Mouse (Mus musculus): ENCODE measurements around the gene Hbp1. TPM values are rescaled to one million over a fixed set of nuclear protein-coding genes. Genes with fewer than 3 reads are reported as not detected.

Gene Hbp1
- total RNA-seq (2015) (48.7 and 52.9 TPM in 2 replicates), total RNA-seq (2017) (43.6 and 46.8 TPM in 2 replicates)

DNA sequence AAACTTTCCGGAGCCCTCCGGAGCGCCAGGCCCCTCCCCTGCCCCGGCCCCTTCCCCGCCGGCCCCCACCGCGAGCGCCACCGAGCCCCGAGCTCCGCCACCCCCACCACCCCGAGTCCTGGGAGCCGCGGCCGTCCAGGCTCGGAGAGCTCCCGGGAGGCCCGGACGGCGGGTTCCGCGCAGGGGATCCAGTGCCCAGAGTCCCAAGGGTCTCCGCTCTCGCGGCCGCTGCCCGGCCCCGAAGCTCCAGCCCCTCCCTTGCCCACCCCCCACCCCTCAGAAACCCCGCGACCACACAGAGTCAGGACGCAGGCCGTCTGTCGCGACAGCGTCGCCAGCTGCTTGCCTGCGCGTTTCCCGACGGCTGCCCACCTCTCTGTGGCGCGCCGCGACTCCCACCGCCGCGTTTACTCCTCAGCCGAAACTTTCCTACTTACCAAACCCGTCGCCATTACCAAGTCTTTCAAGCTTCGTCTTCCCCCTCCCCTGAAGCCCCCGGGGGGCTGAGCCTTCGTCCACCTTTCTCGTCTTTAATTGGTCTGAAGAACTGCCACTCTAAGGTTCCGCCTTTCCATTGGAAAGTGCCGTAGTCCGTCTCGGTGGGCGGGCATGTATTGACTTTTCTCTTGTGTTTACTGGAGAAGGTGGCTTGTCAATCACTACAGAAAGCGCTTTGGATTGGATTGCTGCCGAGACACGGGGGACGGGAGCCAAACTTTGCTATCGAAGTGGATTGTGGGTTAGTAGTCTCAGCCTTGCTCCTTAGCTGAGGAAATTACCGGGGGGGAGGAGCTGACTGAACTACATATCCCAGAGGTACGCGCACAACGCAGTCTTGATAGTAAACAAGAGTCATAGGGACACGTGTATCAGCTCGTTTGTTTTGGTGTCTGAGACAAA, at the start of gene Hbp1:
Gene Hbp1, minus strand, starts transcription at position 777 of the 900 bp plus-strand sequence.
- ATAC-seq (replicated peaks; ENCODE audit: poor library complexity): peak; percentile 83

DNA sequence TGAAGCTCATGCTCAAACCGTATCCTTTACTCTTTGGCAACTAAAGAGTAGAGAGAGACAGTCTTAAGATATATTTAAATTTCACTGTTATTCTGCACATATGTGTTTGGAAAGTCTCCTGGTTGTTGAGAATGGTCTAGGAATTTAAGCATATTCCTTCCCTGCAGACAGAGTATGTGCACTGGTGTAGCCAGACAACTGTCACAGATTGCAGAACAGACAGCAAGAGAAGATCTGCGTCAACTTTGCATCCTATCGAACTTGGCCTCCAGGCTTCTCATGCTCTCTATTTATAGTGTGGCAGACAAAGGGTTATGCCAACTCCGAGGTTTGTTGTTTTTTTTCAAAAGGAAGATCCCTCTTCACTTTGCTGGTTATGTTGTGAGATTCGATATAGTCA, 48.4 kb upstream of the Hbp1 start:
- ATAC-seq (replicated peaks; ENCODE audit: poor library complexity): no peak

DNA sequence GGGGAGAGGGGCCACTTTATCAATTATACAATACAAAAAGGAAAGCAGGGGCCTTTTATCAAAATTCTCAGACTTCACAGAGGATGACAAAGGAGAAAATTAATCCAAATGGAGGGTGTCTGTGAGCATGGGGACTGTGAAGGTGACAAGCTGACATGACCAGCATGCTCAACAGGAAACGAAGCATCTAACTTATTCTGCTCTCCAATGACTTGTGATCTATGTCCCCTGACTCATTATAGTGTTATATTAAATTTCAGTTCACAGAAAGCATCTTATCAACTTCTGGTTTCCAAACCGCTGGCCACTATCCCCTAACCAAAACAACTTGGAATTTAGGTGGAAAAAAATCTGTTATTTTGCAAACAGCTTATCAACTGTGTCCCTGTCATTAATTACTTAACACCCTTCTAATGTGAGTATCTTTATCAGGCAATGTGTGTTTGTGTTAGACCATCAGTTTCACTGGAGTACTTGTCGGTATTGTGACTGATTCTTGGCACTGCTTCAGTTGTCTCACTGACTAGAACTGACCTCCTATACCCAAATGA, 47.1 kb upstream of the Hbp1 start:
- 0 out of 2 replicates have a peak, but pooled peaks have one; percentile 11 for ATAC-seq (replicated peaks; ENCODE audit: poor library complexity)

DNA sequence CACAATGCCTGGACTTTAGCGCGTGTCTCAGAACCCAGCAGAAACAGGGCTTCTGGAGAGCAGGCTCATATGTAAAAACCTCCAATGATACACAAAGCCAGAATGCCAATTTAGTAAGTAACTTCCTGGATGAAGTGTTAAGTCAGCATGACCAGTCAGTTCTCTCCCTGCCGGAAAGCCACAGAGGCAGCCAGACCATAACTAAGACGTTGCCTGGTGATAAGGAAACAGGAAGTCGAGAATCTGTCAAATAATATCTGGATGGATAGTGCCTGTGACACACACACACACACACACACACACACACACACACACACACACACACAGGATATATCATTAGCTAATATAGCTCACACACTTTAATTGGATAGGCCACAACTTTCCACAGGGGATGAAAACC, 46.5 kb upstream of the Hbp1 start:
- peak; percentile 90 for ATAC-seq (replicated peaks; ENCODE audit: poor library complexity)

DNA sequence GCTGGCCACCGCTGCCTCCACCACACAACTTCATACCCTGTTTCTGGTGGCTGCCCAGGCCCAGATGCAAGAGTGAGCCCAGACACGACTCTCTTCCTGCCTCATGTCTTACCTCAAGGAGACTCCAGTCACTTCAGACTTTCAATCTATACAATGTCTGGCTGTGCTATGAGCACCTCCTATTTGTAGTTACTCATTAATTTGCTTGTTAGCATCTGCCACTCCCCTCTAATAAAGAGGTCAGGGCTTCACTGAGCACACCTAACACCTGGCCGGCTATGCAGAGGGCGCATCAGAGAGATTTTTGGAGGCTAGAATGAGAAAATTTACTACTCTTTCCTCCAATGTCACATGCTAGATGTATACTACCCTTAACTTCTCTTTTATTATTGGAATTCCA, 40.2 kb upstream of the Hbp1 start:
- ATAC-seq (replicated peaks; ENCODE audit: poor library complexity): no peak

DNA sequence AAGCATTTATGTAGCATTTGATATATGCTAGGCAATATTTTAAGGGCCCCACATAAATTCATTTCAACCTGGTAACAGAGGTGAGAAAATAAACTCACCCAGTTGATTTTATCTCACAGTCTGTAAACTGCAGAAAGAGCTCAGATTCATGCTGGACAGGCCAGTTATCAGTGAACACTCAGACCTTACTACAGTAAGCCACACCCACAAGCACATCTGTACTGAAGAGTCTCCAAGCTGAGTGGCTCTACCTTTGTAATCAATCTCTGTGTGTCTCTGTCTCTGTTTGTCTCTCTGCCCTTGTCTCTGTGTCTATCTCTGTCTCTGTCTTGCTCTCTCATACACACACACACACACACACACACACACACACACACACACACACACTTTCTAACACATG, 39.4 kb upstream of the Hbp1 start:
- ATAC-seq (replicated peaks; ENCODE audit: poor library complexity): peak; percentile 49; the same call in 1 of the 2 replicates

DNA sequence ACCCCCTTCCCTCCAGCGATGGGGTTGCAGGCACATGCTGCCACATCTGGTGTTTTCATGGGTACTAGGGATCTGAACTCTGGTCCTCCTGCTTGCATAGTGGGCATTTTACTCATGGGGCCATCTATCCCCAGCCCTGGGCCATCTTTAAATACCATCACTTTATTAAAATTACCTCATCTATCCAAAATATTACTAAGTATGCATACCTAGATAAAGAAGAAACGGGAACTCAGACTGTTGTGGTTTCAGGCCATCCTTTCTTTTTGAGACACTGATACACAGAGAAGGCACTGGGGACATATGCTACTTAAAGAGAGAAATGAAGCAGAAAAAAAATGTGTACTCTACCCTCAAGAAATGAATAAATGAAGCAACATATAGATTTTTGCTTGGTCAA, 36.1 kb upstream of the Hbp1 start:
- no peak for ATAC-seq (replicated peaks; ENCODE audit: poor library complexity)

DNA sequence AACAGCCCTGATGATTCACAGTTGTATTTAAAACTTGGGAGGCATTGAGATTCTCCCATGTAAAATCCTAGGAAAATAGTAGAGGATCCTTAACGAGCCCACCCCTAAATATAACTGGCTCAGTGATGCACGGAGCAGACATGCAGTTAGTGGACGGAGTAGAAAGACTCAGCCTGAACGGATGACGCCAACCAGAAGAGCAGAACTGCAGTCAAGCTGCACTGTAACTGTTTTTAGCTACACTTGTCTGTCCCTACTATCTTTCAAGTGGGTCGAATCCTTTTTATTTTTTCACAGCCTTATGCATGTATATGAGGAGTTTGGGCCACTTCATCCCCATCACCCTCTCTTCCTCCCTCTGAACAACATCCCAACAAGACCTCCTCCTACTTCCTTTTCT, 35.4 kb upstream of the Hbp1 start:
- no peak for ATAC-seq (replicated peaks; ENCODE audit: poor library complexity)

DNA sequence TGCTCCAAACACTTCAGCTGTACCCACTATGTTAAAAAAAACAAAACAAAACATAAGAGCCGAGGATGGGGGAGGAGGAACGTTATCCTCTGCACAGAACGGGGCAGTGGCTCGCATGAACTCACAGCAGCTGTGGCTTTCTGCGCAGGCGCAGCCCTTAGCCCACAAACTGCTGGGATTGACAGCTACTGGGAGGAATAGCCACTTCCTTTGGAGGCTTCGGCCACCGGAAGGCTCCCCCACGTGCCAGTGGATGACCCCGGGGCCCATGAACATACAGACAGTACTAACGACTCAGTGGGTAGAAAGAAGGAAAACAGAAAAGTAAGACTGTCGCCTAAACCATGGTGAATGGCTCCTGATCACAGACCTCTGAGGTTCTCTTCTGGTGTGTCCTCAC, 34.3 kb upstream of the Hbp1 start:
- peak; percentile 57 for ATAC-seq (replicated peaks; ENCODE audit: poor library complexity)

DNA sequence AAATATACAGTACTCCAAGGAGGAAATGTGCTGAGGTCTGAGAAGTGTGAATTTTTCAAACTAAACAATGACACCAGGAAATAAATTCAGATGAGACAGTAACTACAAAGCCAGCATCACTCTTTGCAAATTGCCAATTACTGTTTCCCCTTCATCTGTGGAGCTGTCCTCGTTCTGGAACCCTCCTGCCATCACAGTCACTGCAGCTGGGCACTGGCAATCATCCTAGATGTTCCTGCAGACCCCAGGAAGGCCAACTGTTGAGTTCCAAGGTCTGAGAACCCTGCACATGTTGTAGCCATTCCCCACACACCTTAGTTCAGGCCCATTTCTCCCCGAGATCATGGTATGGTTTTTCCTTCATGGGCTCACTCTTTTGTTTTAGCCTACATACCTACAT, 33.9 kb upstream of the Hbp1 start:
- 0 out of 2 replicates have a peak, but pooled peaks have one; percentile 6 for ATAC-seq (replicated peaks; ENCODE audit: poor library complexity)

DNA sequence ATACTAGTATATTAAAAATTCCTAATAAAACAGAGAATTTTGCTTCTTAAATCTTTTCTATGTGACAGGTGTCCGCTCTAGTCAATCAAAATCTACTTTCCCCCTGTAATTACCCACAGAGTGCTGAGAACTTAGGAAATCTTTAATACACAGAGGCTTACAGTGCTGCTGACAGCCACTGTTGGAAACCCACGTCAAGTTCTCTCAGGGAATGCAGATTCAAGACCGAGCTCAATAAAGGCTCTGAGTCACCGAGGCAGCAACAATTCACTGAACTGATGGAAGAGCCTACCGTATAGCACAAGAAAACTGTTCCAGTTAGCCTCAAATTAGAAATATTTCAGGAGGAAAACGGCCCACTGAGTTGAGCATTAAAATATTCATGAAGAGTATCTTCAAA, 33.4 kb upstream of the Hbp1 start:
- ATAC-seq (replicated peaks; ENCODE audit: poor library complexity): no peak

DNA sequence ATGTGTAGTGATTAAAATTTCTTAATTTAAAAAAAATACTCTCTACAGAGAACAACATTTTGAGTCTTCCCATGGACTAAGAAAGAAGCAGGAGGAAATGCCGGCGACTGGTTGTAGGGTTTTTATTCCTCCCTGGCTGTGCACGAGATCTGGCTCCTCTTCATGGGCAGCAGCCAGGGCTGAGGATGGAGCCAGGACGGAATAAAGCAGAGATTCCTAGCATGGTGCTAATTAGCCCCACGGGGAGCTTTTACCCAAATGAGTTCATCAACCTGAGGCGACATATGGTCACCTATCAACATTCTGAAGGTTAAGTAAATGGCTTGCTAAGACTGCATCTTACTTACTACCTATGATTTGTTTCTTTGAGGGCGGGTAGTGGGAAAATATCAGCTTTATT, 32.9 kb upstream of the Hbp1 start:
- no peak for ATAC-seq (replicated peaks; ENCODE audit: poor library complexity)

DNA sequence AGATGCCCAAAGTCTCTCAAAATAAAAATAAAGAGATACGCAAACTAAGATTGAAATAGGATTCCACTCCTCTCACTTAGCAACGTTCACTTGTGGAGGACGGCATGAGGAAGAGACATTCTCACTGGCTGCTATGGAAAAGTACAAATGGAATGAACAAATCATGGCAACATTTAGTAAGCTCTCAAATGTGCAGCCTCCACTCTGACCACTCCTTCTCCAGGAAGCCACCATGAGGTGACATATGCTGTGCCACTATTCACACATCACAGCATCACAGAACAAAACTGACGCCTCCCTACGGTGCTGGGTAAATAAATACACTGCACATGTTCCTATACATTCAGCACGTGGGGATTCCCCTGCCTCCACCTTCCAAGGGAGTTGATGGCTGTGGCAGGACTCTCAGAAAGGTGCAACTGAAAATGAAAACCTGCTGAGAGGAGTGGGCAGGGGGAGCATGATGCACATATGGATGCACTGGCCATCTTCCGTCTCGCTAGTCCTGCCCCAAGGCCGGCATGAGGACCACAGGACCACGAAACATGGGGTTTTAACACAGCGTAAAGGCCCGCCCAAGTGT, 27.4 kb upstream of the Hbp1 start:
- no peak for ATAC-seq (replicated peaks; ENCODE audit: poor library complexity)

DNA sequence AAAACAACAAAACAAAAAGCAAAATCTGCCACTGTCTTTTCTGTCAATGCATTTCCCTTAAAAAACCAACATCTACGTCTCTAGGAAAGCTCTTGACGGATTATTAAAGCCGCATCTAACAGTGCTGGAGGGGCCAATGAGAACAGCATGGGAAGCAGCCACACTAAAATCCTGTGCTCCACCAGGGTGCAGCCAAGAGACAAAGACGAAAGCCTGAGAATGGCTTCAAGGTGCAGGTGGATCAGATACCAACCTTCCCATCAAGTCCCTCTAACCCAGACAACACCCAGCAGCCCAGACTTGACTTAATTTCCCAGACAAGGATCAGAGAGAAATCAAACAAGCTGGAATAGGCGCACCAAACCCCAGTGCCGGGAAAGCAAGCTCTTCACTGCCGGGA, 26.2 kb upstream of the Hbp1 start:
- peak; percentile 51 for ATAC-seq (replicated peaks; ENCODE audit: poor library complexity)

DNA sequence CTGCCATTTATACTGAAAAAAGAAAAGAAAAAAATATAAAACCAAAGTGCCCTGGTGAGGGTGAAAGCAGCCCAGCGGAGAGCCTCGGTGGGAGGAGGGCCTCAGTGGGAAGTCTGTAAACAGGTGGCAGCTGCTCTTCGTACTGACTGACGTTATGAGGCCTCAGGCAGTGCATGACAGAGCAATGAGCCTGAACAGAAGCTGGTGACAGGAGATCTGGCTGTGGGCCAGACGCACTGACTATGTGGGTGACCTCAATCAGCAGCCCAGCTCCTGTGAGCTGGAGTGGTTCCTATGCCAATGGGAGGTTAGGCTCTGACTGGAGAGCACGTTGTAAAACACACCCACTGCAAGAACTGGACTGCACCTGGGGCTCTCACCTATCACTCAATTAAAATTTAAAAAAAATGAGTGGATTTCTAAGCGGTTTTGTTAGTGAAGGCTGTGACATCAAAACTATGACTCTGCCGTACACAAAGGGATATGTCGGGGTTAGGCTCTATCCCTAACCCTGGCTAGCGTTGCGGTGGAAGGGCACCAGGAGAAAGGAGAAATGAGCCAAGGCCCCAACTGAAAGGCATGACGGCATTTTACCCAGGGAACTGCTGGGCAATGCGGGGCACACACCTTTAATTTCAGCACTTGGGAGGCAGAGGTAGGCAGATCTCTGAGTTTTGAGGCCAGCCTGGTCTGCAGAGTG, 23.3 kb upstream of the Hbp1 start:
- peak; percentile 95 for ATAC-seq (replicated peaks; ENCODE audit: poor library complexity)

DNA sequence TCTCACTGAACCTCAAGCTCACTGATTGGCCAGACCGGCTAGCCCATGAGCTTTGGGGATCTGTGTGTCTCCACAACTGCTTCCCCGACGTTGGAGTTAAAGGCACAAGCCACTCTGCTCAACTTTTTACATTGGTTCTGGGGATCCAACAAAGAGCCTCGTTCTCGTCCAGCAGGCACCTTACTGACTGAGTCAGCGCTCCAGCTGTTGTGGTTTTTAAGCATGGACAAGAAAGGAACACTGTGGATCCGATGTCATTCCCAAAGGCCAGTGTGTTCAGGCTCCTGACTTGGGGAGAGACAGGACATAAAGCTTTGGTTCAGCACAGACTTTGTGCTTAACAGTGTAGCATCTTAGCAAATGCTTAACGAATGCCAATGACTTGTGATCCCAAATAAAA, 21.2 kb upstream of the Hbp1 start:
- ATAC-seq (replicated peaks; ENCODE audit: poor library complexity): no peak

DNA sequence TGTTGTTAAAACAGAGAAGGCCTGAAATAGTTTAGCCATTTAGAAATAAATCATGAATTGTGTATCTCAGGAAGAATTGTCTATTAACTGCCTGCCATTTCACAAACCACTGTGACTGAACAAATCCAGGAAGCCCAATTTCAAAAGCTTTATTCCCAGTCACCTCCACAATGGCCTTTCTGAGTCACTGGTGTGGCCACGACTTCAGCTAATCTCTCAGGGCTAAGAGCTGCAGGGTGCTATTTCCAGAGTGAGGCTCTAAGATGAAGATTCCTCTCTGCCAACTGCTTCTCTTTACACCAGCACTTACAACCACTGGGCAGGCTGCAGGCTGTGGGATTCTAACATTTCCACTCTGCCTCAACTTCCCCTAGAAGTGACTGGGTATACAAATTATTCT, 18.8 kb upstream of the Hbp1 start:
- no peak for ATAC-seq (replicated peaks; ENCODE audit: poor library complexity)

DNA sequence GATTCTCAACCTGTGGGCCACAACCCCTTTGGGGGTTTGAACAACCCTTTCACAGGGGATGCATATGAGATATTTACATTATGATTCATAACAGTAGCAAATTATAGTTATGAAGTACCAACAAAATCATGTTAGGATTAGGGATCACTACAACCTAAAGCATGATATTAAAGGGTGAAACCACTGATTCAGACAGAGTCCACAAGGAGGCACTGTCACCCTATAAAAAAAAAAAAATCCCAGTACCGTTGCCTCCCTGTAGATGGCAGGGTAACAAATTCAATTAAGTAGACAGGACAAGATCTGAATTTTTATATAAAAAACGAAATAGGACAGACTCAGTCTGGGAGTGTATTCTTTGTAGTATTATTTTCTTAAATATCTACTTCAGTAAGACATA, 17.2 kb upstream of the Hbp1 start:
- peak; percentile 79 for ATAC-seq (replicated peaks; ENCODE audit: poor library complexity)

DNA sequence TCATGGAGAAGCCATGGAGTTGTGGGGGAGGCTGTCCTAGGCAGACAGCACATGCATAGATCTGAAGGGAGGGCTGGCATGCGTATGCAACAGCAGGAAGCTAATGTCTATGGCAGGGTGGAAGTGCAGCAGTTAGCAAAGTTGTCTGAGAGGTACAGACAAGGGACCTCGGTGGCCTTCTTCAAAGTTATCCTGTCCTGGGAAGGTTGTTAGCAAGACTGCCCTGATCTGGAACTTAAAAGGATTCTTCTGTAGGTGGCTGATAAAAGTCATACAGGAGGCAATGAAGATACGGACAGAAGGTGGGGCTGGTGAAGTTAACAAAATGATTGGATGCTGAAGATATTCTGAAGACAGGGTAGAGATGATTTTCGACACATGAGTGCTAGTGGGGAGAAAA, 16.1 kb upstream of the Hbp1 start:
- ATAC-seq (replicated peaks; ENCODE audit: poor library complexity): peak; percentile 78

DNA sequence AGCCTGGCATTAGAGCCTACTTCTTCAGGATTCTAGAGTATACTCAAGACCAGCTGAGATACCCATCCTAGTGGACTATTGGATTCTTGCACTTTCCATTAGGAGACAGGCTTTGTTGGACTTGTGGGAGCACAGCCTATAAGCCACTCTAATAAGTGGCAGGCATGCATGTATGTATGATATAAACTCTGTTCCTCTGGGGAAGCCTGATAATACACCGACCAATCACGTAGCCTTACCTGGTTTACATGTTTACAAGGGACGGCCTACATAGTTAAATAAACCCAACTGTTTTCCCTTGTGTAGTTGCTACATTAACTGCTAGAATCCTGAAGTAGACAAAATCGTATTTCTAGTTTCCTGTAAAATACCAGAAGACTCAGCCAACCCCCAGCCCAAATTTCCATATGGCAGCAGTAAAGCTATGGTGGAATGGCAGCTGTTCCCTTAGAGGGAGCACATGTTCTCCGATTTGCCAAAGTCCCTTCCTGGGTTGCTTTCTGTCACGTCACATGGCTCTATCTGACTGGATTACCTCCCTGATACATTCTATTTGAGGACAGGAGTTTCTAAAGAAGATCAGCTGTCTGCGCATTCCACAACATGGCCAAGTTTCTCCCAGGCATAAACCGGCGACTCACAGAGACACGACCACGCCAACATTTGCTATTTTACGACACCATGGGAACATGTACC, 15.3 kb upstream of the Hbp1 start:
- ATAC-seq (replicated peaks; ENCODE audit: poor library complexity): peak; percentile 58

DNA sequence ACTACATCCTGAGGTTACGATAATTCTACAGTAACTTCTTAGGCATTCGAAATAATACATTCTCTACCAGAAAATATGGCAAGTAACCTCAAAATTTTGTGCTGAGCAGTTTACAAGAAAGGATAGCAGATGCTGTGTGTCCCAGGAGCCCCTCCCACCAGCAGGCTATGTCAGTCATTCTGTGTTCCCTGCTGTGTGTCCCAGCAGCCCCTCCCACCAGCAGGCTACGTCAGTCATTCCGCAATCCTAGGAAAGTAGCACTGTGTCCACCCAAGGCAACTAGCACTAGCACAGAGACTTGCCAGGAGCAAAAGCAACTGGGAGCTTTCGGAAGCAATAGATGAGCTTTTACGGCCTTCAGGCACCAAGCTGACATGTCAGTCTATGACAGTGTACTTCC, 13.7 kb upstream of the Hbp1 start:
- ATAC-seq (replicated peaks; ENCODE audit: poor library complexity): no peak
